Mouse (Mus musculus) megakaryocyte, embryonic 14.5 days (primary cell): Measurements from ENCODE around the gene Gm11168. TPM values are rescaled to one million over a fixed set of nuclear protein-coding genes. Genes with fewer than 3 reads are reported as not detected.

Source experiments
- polyA plus RNA-seq: library from polyadenylated mRNA; stranded (reverse); fragments of >175 nt; gene quantifications from 2 replicates; pipeline ENCODE4 v1.2.3, GENCODE M21; 2012; ENCODE audit warnings: low replicate concordance; ENCODE audit not compliant: insufficient read depth

Gene Gm11168
- polyA plus RNA-seq, 1 experiment, result 1.2 TPM

Other genes with a start within 250 kb of the Gm11168 start
- gene Gm10722, start 2.4 kb upstream of the Gm11168 start, polyA plus RNA-seq, result 17.7 TPM in 1 of 2 replicates, not detected in the other
- 1.3 and 17.4 TPM in 2 replicates for gene Gm10721, start 9.8 kb downstream of the Gm11168 start, polyA plus RNA-seq
- gene Gm10720, start 12.3 kb downstream of the Gm11168 start, polyA plus RNA-seq, result 1.1 and 3.0 TPM in 2 replicates
- 9.8 and 114 TPM in 2 replicates for gene Gm10719, start 14.1 kb downstream of the Gm11168 start, polyA plus RNA-seq
- gene Gm10718, start 20.2 kb downstream of the Gm11168 start, polyA plus RNA-seq, result 18.3 and 195 TPM in 2 replicates
- 1.6 and 23.0 TPM in 2 replicates for gene Gm10717, start 22.1 kb downstream of the Gm11168 start, polyA plus RNA-seq
- gene Gm17535, start 31.3 kb downstream of the Gm11168 start, polyA plus RNA-seq, result 0.16 and 4.3 TPM in 2 replicates
- gene Gm10715, start 33.5 kb downstream of the Gm11168 start, polyA plus RNA-seq, result not detected in 2 replicates